Mouse (Mus musculus) megakaryocyte, embryonic 14.5 days (primary cell): ENCODE results near the gene Krtap5-3. TPM values are rescaled to one million over a fixed set of nuclear protein-coding genes. Genes with fewer than 3 reads are reported as not detected.
"Not testable (repeated sequence)": the region's sequence is repeated elsewhere in the genome, so short reads cannot be mapped to it uniquely, and the experiment has no call there.

ENCODE experiments used
- H3K27me3 ChIP-seq: replicated peaks from 2 replicates; pipeline ENCODE3; 2012; ENCODE audit warnings: inconsistent platforms
- H3K36me3 ChIP-seq: replicated peaks from 2 replicates; pipeline ENCODE3; 2012; ENCODE audit warnings: low read length, inconsistent platforms, mixed read lengths
- H3K4me1 ChIP-seq: 2 replicates; pipeline ENCODE4 v1.6.1; 2012; ENCODE audit warnings: inconsistent platforms
- H3K4me3 ChIP-seq: replicated peaks from 2 replicates; pipeline ENCODE3; 2012; ENCODE audit warnings: moderate library complexity, mild to moderate bottlenecking, inconsistent platforms
- H3K9me3 ChIP-seq: 2 replicates; pipeline ENCODE4 v1.6.1; 2012; ENCODE audit warnings: inconsistent platforms
- FLI1 ChIP-seq: IDR thresholded peaks from 2 replicates; pipeline ENCODE4 v1.6.1; 2012; ENCODE audit warnings: low read length, inconsistent platforms, mixed read lengths
- GATA1 ChIP-seq: IDR thresholded peaks from 3 replicates; pipeline ENCODE4 v1.6.1; 2012; ENCODE audit warnings: mixed read lengths, low read length, inconsistent platforms, borderline replicate concordance
- polyA plus RNA-seq: library from polyadenylated mRNA; stranded (reverse); fragments of >175 nt; gene quantifications from 2 replicates; pipeline ENCODE4 v1.2.3, GENCODE M21; 2012; ENCODE audit warnings: low replicate concordance; ENCODE audit not compliant: insufficient read depth

The Krtap5-3 gene
- not detected in 2 replicates for polyA plus RNA-seq

- no peaks in the 10 kb centered on the region for H3K36me3 ChIP-seq
These were observed at the start of gene Krtap5-3 for GRCm38 (mm10) chr7:142201064-142201463. Gene Krtap5-3 (plus strand): TSS chr7:142201364.

GRCm38 (mm10) chr7:142152191-142152590 is 49.0 kb upstream of the Krtap5-3 start:
- TF ChIP-seq GATA1 (no peak), FLI1 (no peak)
- H3K4me3 ChIP-seq: no peak overlapping the region
- H3K4me1 ChIP-seq: no peaks in the 10 kb centered on the region

More at GRCm38 (mm10) chr7:142201064-142201463, at the start of gene Krtap5-3:
- TF ChIP-seq FLI1 (no peak), GATA1 (no peak)
- H3K4me3 ChIP-seq: no peak within 1 kb of the TSS
- peaks cover 20% of the 10 kb centered on the region for H3K9me3 ChIP-seq
- peaks cover 32% of the 10 kb centered on the region for H3K27me3 ChIP-seq
- H3K4me1 ChIP-seq: no peaks in the 10 kb centered on the region

GRCm38 (mm10) chr7:142155308-142155707 is 45.9 kb upstream of the Krtap5-3 start:
- no peak overlapping the region for H3K4me3 ChIP-seq
- H3K36me3 ChIP-seq: no peaks in the 10 kb centered on the region
- no peaks in the 10 kb centered on the region for H3K4me1 ChIP-seq
- H3K27me3 ChIP-seq: peaks cover 42% of the 10 kb centered on the region
- TF ChIP-seq FLI1: no peak
- peaks cover 28% of the 10 kb centered on the region for H3K9me3 ChIP-seq

More at GRCm38 (mm10) chr7:142152191-142152590, 49.0 kb upstream of the Krtap5-3 start:
- Histone ChIP-seq H3K27me3 (peaks cover 32% of the 10 kb centered on the region), H3K36me3 (no peaks in the 10 kb centered on the region), H3K9me3 (peaks cover 34% of the 10 kb centered on the region)

- peaks cover 33% of the 10 kb centered on the region for H3K27me3 ChIP-seq
- not testable (repeated sequence) for H3K4me1 ChIP-seq, H3K4me3 ChIP-seq, H3K36me3 ChIP-seq
- peaks cover 13% of the 10 kb centered on the region for H3K9me3 ChIP-seq
These were observed 44.2 kb upstream of the Krtap5-3 start, which contains the start of gene Gm29735 for GRCm38 (mm10) chr7:142157013-142157412. Gene Gm29735 (minus strand): TSS chr7:142157113.

GRCm38 (mm10) chr7:142159366-142159765 is 41.8 kb upstream of the Krtap5-3 start:
- H3K36me3 ChIP-seq: no peaks in the 10 kb centered on the region
- no peak overlapping the region for H3K4me3 ChIP-seq
- H3K27me3 ChIP-seq: peaks cover 41% of the 10 kb centered on the region
- H3K4me1 ChIP-seq: no peaks in the 10 kb centered on the region
- peaks cover 3% of the 10 kb centered on the region; the same call in 1 of the 2 replicates for H3K9me3 ChIP-seq
- no peak for TF ChIP-seq GATA1
- TF ChIP-seq FLI1: no peak

- not testable (repeated sequence) for H3K4me3 ChIP-seq, H3K9me3 ChIP-seq, H3K4me1 ChIP-seq, H3K36me3 ChIP-seq
- peaks cover 28% of the 10 kb centered on the region for H3K27me3 ChIP-seq
These were observed 35.5 kb upstream of the Krtap5-3 start, which contains the start of gene Gm4553 for GRCm38 (mm10) chr7:142165639-142166038. Gene Gm4553 (minus strand): TSS chr7:142165739.

DNA sequence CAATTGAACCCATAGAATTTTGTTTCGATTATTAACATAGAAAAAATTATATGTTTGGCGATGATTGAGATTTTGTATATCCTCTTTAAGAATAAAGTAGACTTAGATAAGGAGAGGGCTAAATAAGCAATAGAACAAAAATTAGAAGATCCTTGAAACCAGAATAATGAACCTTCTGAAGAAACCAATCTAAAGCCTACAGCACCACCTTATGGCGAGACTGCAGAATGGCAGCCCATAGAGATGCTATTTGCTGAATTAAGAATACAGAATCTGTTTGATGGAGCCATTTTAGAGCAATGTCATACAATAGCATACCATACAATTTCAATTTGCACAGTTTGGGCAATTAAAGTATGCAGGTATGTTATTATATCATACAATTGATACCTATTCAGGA is 31.3 kb upstream of the Krtap5-3 start:
- no peak for TF ChIP-seq GATA1
- Histone ChIP-seq H3K4me3 (no peak overlapping the region), H3K27me3 (peaks cover 31% of the 10 kb centered on the region), H3K9me3 (no peaks in the 10 kb centered on the region), H3K4me1 (no peaks in the 10 kb centered on the region), H3K36me3 (no peaks in the 10 kb centered on the region)

GRCm38 (mm10) chr7:142175905-142176304 is 25.3 kb upstream of the Krtap5-3 start, which contains the start of gene Krtap5-2:
Gene Krtap5-2 (minus strand): TSS chr7:142176005.
- not testable (repeated sequence) for H3K36me3 ChIP-seq
- Histone ChIP-seq H3K9me3 (peaks cover 13% of the 10 kb centered on the region), H3K27me3 (peaks cover 29% of the 10 kb centered on the region)

DNA sequence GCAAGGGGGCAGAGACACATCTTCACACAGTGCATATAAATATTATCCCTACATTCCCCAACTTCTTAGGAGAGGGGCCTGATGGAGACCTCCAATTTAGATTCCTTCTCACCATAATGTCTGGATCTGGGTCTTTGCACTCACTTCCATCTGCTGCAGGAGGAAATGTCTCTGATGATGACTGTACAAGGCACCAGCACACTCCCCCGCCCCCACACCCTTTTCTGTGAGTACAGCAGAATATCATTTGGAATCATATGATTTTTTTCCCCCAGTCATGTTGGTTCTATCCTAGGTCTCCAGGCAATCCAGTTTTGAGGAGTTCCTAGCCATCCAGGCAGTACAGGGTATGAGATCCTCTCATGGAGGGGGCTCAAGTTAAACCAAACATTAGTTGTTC is 22.5 kb upstream of the Krtap5-3 start:
- peaks cover 13% of the 10 kb centered on the region for H3K9me3 ChIP-seq
- no peak overlapping the region for H3K4me3 ChIP-seq
- no peaks in the 10 kb centered on the region for H3K4me1 ChIP-seq
- no peak for TF ChIP-seq FLI1
- TF ChIP-seq GATA1: no peak
- H3K27me3 ChIP-seq: peaks cover 14% of the 10 kb centered on the region
- H3K36me3 ChIP-seq: no peaks in the 10 kb centered on the region

More at GRCm38 (mm10) chr7:142175905-142176304, 25.3 kb upstream of the Krtap5-3 start, which contains the start of gene Krtap5-2:
- not testable (repeated sequence) for H3K4me1 ChIP-seq, H3K4me3 ChIP-seq

DNA sequence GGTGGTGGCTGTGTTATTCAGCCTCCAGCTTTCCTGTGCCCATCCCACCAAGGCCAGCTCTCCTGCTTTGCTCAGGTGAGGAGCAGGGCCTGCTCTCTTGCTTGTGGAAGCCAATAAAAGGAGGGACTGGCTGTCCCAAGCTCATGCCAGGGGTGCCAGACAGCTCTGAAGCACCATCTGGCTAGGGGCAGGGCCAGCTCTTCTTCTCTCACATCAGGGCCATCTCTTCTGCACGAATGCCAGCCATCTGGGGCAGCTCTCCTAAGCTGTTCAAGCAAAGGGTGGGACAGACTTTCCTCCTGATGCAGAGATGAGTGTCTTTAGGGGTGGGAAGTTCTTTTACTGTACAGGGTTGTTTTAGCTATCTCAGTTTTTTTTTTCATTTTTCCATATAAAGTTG is 20.1 kb upstream of the Krtap5-3 start:
- TF ChIP-seq FLI1: no peak
- no peak for TF ChIP-seq GATA1
- peaks cover 17% of the 10 kb centered on the region for H3K27me3 ChIP-seq
- H3K4me3 ChIP-seq: no peak overlapping the region
- H3K36me3 ChIP-seq: no peaks in the 10 kb centered on the region
- no peaks in the 10 kb centered on the region for H3K4me1 ChIP-seq
- H3K9me3 ChIP-seq: peaks cover 9% of the 10 kb centered on the region

DNA sequence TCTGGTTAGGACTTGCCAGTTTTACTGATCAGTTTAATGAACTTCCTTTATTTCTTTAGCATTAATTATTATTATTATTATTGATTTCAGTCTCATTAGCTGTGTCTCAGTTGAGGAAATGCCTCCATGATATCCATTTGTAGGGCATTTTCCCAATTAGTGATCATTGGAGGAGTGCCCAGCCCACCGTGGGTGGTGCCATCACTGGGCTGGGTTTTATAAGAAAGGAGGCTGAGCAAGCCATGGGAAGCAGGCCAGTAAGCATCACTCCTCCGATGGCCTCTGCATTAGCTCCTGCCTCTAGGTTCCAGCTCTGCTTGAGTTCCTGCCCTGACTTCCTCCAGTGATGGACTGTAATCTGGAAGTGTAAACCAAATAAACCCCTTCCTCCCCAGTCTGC is 13.0 kb upstream of the Krtap5-3 start:
- H3K9me3 ChIP-seq: no peaks in the 10 kb centered on the region
- no peak overlapping the region for H3K4me3 ChIP-seq
- no peaks in the 10 kb centered on the region for H3K4me1 ChIP-seq
- peaks cover 29% of the 10 kb centered on the region for H3K27me3 ChIP-seq
- no peak for TF ChIP-seq GATA1
- TF ChIP-seq FLI1: no peak
- no peaks in the 10 kb centered on the region for H3K36me3 ChIP-seq
